Mouse (Mus musculus): ENCODE results near the gene Adamts2.

Gene Adamts2

DNA sequence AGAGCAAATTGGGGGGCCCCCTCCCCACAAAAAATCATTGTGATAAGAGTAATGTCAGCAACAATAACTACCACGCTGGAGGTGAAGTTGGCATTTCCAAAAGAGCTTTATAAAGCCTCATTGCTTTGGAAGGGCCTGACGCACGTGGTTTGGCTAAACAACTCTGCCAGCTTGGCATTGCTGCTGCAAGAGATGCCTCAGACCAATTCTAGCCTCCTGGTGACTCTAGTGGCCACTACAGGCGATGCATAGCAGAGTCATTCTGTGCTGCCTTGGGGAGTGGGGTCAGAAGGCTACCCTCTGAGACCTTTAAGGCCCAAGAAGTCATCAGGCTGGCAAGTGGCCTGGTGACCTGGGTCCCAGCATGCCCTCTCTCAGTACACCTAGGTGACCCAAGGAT lies 132.2 kb downstream of the Adamts2 start:
- DNase-seq (ENCODE audit: low spot score): no peak

DNA sequence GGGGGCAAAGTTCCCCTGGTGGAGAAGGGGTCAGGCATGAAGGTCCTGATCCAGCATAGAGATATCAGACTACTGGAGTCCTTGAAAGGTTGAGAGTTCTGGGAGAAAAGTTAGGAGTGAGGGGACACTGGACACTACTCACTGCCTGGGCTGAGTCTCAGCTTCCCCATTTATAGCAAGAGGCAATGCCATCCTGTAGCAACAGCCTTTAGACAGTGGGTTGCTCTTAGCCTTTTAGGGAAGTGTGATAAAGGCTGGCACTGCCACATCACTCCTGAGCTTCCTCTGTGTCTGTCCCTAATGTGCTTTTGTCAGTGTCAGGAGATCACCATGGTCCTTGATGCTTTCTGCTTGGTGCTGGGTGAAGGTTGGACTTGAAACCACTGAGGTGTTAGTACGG lies 134.7 kb downstream of the Adamts2 start:
- DNase-seq (ENCODE audit: low spot score): no peak

GRCm38 (mm10) chr11:50738436-50738835 lies 136.6 kb downstream of the Adamts2 start:
- no peak for DNase-seq (ENCODE audit: low spot score)

GRCm38 (mm10) chr11:50739453-50739852 lies 137.6 kb downstream of the Adamts2 start:
- DNase-seq (ENCODE audit: low spot score): no peak

- DNase-seq (ENCODE audit: low spot score): no peak
Observed at GRCm38 (mm10) chr11:50742146-50742545, 140.3 kb downstream of the Adamts2 start.

DNA sequence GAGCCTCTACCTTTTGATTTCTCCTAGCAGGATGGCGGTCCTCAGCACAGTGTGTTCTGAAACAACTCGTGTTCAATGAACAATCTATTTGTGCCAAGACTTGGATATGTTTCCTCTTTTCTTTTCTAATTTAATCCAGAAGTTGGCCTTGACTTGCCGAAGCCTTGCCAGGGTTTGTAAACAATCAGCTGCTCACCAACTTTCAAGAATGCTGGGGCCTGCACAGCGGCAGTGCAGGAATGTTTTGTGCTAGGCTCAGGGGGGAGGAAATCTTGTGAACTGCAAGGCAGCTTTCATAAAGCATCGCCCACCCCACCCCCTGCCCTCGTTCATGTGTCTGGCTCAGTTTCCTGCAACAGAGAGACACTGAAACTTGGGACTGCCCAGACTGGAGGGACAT lies 143.1 kb downstream of the Adamts2 start:
- DNase-seq (ENCODE audit: low spot score): peak; percentile 24

DNA sequence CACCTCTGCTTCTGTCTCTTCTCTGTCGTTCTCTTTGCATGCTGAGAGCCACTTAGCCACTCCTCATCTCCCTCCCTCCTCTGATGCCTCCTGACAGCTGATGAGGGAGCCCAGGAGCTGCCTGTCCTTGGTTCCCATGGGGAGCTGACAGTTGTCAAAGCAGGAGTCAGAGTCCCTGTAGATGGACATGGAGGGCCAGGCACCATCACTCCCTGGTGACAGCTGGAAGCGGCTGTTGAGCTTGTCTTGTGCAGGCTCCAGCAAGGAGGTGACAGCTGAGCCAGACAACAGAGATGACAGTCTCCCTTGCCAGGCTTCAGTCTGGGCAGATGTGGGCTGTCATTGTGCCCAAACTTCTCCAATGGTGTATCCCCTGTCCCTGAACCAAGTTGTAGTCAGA lies 144.6 kb downstream of the Adamts2 start:
- DNase-seq (ENCODE audit: low spot score): no peak

GRCm38 (mm10) chr11:50750983-50751585 lies 149.2 kb downstream of the Adamts2 start:
- DNase-seq (ENCODE audit: low spot score): no peak

DNA sequence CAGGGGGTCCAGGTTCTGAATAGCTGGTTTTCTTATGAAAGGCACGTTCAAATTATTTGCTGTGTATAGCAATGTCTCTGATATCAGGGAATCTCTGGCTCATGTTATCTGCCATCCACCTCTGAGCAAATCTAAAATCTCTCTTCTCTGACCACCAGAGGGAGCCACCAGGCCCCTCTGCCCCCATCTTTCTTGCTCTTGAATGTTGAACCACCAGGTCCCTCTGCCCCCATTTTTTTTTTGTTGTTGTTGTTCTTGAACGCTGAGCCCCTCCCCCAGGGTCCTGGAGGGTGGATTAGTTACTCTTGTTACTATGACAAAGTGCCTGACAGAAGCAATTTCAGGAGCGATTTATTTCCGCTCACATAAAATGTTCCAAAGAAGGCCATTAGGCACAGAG lies 155.9 kb downstream of the Adamts2 start:
- no peak for DNase-seq (ENCODE audit: low spot score)

DNA sequence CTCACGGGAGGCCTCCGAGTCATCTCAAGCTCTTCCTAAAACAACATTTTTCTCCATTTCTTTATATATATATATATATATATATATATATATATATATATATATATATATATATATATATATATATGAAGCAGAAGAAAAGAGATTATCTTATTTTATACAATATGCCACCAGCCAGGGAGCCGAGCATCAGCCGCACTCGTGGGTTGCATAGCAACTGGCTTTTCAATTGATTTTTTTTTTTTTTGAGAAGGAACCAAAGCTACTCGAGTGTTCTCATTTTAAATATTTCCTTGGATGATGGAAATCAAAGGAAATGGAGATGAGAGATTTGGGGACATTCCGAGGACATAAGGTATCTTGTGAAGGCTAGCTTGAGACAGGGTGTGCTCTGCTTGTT lies 164.6 kb downstream of the Adamts2 start:
- no peak for DNase-seq (ENCODE audit: low spot score)

DNA sequence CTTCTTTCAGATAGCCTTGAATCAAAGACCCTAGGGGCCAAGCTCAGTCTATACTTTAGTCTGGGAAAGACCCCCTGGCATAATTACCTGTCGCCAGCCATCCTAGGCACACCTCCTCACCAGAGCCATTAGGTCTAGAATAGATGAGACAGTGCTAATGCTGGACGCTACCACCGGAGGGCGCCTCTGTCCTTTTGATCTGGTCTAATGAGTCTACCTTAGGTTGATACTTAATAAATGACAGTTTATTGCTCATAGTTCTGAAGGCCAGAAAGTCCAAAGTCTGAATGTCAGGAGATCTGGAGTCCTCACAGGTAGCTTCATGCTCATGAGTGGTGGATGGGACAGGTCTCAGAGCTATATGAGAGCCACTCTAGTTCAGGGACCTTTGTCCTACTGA lies 165.2 kb downstream of the Adamts2 start:
- no peak for DNase-seq (ENCODE audit: low spot score)

DNA sequence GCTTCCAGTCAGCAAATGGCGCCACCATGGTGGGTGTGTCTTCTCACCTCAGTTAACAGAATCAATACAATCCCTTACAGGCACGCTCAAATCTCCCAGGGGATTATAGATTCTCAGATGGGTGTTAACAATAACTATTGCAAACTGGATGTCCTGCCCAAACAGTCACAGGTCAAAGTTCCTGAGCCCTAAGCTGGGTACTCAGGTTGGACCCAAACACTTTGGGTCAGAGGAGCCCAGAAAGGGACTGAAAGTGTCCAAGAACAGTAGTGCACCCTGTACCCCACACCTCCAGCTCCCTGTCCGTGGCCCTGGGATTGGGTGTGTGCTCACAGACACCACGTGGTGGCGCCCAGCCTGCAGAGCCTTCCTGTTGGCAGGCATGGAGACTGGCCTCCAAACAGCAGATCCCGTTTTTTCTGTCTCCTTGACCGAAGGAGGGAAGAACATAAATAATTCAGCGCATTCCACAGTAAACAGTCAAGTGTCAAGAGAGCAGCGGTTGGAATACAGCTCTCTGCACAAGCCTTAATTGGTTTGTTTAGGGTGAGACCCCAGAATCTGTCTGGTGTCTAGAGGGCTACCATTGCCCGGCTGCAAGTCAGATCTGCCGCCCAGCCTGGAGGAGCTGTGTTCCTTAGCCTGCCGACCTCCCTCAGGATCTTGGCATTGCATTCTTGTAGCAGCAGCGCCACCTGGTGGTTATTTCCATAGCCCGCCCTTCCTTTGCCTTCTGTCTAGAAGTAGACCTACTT lies 167.3 kb downstream of the Adamts2 start:
- peak; percentile 79 for DNase-seq (ENCODE audit: low spot score)

DNA sequence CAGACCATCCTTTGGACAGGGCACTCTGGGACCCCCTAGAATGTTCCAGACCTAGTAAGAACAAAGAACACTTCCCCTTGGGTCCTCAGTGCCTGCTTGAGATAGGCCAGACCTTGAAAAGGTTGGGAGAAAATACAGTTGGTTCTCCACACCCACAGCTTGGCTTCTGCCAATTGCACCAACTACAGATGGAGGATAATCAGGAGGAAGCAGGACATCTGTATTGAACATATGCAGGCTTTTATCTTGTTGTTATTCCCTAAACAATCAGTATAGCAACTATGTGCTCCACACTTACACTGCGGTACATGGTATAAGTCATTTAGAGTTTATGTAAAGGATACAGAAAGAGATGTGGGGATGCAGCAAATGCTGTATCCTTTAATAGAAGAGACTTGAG lies 169.1 kb downstream of the Adamts2 start:
- no peak for DNase-seq (ENCODE audit: low spot score)

GRCm38 (mm10) chr11:50797674-50798073 lies 195.8 kb downstream of the Adamts2 start:
- no peak for DNase-seq (ENCODE audit: low spot score)

DNA sequence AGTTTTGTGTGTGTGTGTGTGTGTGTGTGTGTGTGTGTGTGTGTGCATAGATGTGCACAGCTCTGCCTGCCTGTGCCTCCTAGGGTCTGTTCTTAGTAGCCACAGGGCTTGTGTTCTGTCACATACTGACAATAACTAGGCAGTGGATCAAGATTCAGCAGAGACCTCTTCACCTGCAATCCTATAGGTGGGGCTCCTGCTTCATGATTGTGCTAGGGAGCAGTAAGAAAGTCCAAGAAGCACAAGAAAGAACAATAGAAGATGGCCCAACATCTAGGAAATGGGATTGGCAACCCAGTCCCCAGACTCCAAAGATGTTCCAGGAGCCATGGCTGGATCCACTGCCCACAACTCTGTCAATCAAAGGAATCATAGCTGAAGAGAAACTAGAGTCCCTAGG lies 197.0 kb downstream of the Adamts2 start:
- no peak for DNase-seq (ENCODE audit: low spot score)

GRCm38 (mm10) chr11:50814233-50814632 lies 212.3 kb downstream of the Adamts2 start:
- DNase-seq (ENCODE audit: low spot score): no peak

GRCm38 (mm10) chr11:50826214-50826613 lies 224.3 kb downstream of the Adamts2 start:
- DNase-seq (ENCODE audit: low spot score): no peak

- DNase-seq (ENCODE audit: low spot score): peak; percentile 77
Observed at GRCm38 (mm10) chr11:50827010-50827953, 225.4 kb downstream of the Adamts2 start, which contains the start of gene Zfp354c. TSS of gene Zfp354c (minus strand) at chr11:50827724.

GRCm38 (mm10) chr11:50835727-50836126 lies 233.8 kb downstream of the Adamts2 start:
- no peak for DNase-seq (ENCODE audit: low spot score)

GRCm38 (mm10) chr11:50841023-50841735 lies 239.3 kb downstream of the Adamts2 start, which contains the start of gene Zfp879:
TSS of gene Zfp879 (minus strand) at chr11:50841552.
- peak; percentile 94 for DNase-seq (ENCODE audit: low spot score)

GRCm38 (mm10) chr11:50845951-50846350 lies 244.1 kb downstream of the Adamts2 start:
- no peak for DNase-seq (ENCODE audit: low spot score)

DNA sequence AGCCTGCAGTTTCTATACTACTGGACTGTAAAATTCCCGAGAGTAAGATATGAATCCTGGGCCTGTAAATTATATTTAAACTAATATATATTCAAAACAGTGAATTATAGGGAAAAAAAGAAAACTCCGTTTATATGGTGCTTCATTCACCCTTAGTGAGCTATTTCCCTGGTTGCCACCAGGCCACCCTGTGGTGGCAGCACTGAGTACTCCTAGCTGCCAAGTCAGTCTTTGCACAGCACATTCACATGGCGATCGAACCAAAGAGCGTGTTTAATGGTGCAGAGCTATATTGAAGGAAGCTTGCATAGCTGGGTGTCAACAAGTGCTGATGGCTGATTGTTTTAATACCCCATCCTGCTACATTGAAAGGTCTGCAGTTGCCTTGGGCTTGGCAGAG lies 245.2 kb downstream of the Adamts2 start:
- DNase-seq (ENCODE audit: low spot score): no peak
